Mouse (Mus musculus) E14TG2a.4 (cell line): ENCODE measurements at regions not wholly inside any gene's neighbourhood (a gene's known extent, or its start where the extent isn't known, plus 50 kb on each side); places are given as distances from the start of the nearest gene placed in this dataset.
"Not testable (repeated sequence)": the region's sequence is repeated elsewhere in the genome, so short reads cannot be mapped to it uniquely, and the experiment has no call there.

Experiments used
- H3K27me3 ChIP-seq: 2 replicates; pipeline ENCODE4 v1.6.1; 2014; ENCODE audit warnings: low read length, control low read depth; ENCODE audit not compliant: insufficient read depth
- H3K36me3 ChIP-seq: 2 replicates; pipeline ENCODE4 v1.6.1; 2014; ENCODE audit warnings: low read length, control low read depth; ENCODE audit not compliant: insufficient read depth
- H3K4me1 ChIP-seq: replicated peaks from 2 replicates; pipeline ENCODE4 v1.6.1; 2014; ENCODE audit warnings: low read depth, low read length, control low read depth
- H3K4me3 ChIP-seq: replicated peaks from 2 replicates; pipeline ENCODE4 v1.5.1; 2014; ENCODE audit warnings: mild to moderate bottlenecking, low read length
- H3K9me3 ChIP-seq: 2 replicates; pipeline ENCODE4 v1.6.1; 2014; ENCODE audit warnings: low read length, control low read depth
- CTCF ChIP-seq: conservative IDR thresholded peaks from 2 replicates; pipeline ENCODE4 v1.5.1; 2014; ENCODE audit warnings: low read length
- NANOG ChIP-seq: IDR thresholded peaks from 2 replicates; pipeline ENCODE4 v1.6.1; 2014; ENCODE audit warnings: borderline replicate concordance, low read length, mixed read lengths
- POU5F1 ChIP-seq: IDR thresholded peaks from 2 replicates; pipeline ENCODE4 v1.6.1; 2014; ENCODE audit warnings: low read length, borderline replicate concordance

DNA sequence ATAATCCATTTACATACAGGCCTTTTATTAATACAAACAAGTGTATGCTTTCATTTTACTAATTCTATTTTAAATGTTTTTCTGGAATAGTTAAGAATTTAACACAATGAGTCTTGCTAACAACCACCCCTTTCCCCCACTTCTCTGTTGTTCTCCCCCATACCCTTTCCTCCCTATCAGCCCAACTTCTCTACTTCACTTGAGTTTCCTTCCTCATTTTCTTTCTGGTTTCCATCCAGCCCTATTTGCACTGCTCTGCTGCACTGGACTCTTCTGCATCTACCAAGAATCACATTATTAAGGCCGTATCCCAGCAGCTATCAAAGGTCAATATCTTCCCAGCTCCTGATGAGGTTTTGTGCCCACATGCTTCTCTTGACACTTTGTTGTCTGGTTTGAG lies 145.9 kb downstream of the Fam174a start:
- Histone ChIP-seq H3K27me3 (no peaks in the 10 kb centered on the region), H3K4me1 (no peaks in the 10 kb centered on the region), H3K4me3 (no peak overlapping the region), H3K36me3 (no peaks in the 10 kb centered on the region), H3K9me3 (peaks cover 15% of the 10 kb centered on the region)
- TF ChIP-seq POU5F1, result no peak
- no peak for TF ChIP-seq CTCF
- TF ChIP-seq NANOG, result no peak

DNA sequence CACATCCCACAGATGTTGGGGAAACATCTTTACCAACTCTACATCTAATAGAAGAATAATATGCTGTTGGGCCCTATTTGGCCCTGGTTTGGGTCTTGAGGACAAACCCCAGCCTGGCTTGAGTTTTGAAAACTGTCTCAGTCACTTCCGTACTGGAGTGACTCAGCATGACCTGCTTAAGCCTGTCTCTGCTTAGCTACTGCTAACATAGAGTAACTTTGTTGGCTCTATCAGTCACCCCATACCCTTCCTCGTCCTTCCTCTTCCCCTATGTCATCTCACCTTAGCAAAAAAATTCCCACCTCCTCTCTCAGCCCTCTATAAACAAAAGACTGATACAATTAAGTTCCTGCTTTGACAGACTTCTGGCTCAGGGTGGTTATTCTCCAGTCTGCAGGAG lies 154.7 kb downstream of the Fam174a start:
- H3K36me3 ChIP-seq, result no peaks in the 10 kb centered on the region
- no peak overlapping the region for H3K4me3 ChIP-seq
- H3K4me1 ChIP-seq, result no peaks in the 10 kb centered on the region
- H3K9me3 ChIP-seq, result no peaks in the 10 kb centered on the region
- TF ChIP-seq POU5F1 (no peak), CTCF (no peak), NANOG (no peak)
- H3K27me3 ChIP-seq, result no peaks in the 10 kb centered on the region

DNA sequence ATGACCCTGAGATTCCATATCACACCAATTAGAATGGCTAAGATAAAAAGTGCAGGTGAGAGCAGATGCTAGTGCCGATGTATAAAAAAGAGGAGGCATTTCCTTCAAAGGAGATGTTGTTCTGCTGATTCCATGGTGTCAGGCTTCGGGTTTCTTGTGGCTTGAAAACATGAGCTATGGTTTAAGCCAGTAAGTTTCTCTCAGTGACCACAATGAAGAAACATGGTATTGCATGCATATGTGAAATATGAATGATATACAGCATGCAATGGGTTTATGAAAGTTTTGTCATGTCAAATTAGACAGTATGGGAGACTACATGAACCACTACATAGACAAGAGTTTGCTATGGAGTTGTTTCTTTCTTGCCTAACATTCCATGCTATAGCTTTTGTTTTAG lies 155.3 kb downstream of the Fam174a start:
- Histone ChIP-seq H3K4me3 (no peak overlapping the region), H3K36me3 (no peaks in the 10 kb centered on the region), H3K9me3 (no peaks in the 10 kb centered on the region), H3K27me3 (no peaks in the 10 kb centered on the region), H3K4me1 (no peaks in the 10 kb centered on the region)
- TF ChIP-seq CTCF (no peak), POU5F1 (no peak), NANOG (no peak)

DNA sequence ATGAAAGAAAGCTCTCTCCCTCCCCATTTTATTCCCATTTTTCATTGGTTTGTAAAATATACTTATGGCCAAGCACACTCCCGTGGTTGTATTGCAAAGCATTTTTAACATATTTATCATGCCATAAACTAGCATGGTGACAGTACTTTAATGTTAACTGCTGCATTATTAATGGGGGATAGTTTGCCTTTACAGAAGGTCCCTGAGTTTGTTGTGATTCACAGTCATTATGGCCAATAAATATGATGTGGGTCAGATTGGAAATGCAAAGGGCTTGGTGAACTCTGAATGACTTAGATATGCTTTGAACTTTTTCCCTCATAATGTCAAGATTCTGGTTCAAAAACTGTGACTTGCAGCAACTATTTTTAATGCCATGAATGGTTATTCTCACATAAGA lies 157.1 kb downstream of the Fam174a start:
- H3K36me3 ChIP-seq, result no peaks in the 10 kb centered on the region
- no peaks in the 10 kb centered on the region for H3K4me1 ChIP-seq
- TF ChIP-seq POU5F1, result no peak
- TF ChIP-seq CTCF, result no peak
- TF ChIP-seq NANOG, result no peak
- H3K4me3 ChIP-seq, result no peak overlapping the region
- H3K27me3 ChIP-seq, result no peaks in the 10 kb centered on the region
- H3K9me3 ChIP-seq, result no peaks in the 10 kb centered on the region

DNA sequence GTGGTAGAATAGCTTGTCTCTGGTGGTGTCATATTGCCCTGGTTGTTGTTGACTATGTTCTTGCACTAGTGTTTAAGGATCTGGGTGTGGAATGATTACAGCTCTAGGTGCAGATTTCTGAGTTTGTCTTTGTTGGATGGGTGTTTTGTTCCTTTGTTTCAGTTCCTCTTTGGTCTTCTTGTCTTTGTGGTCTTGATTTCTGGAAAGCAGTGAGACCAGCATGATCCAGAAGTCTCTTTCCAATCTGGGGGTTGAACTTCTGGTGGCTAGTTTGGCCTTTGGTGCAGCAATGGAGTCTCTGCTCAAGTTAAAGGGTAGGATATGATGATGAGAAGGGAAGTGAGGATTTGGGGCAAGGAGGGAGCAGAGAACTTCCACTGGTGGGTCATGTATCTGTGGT lies 174.4 kb downstream of the St8sia4 start:
- H3K4me1 ChIP-seq, result no peaks in the 10 kb centered on the region
- no peaks in the 10 kb centered on the region for H3K27me3 ChIP-seq
- TF ChIP-seq POU5F1 (no peak), NANOG (no peak), CTCF (no peak)

DNA sequence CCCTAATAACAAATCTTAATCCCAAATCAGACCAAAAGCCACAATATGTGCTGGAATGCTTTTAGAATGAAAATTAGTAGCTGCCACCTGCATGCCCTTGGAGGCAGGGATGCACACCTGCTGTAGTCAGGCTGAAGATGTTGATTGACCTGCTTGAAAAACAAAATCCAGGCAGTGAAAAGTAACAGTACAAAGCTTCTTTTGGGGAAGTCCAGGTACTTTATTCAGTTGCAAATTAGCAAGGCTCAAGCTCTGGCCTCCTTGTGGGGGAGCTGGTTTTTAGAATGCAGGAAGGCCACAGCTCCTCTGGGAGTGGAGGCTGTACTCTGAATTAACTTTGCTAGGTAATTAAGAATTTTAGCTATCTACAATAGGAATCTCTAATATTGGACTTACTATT lies 166.7 kb downstream of the St8sia4 start:
- H3K4me1 ChIP-seq, H3K4me3 ChIP-seq, H3K36me3 ChIP-seq, H3K27me3 ChIP-seq: not testable (repeated sequence)
- H3K9me3 ChIP-seq, result peaks cover 18% of the 10 kb centered on the region

More for the DNA sequence above, 174.4 kb downstream of the St8sia4 start:
- no peak overlapping the region for H3K4me3 ChIP-seq
- 0 out of 2 replicates have a peak, but pooled peaks cover under 1% of the 10 kb centered on the region for H3K9me3 ChIP-seq
- no peaks in the 10 kb centered on the region for H3K36me3 ChIP-seq

DNA sequence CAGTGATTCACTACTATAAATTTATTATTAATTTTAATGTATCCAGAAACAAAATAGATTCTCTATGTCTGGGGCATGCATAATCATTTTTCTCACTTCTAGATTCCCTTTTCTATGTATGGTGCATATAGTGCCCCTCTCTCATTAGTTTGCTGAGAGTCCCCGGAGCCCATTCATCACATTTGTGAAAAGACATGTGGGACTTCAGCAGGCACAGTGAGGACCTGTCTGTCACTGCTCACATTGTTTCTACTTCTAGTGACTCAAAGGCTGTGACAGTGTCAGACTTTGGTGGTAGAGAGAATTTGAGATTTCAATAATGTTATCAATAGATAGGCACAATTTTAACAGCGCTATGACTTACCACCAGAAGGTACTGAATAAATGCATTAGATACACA lies 158.7 kb downstream of the St8sia4 start:
- no peaks in the 10 kb centered on the region for H3K4me1 ChIP-seq
- H3K4me3 ChIP-seq, result no peak overlapping the region
- H3K27me3 ChIP-seq, result no peaks in the 10 kb centered on the region
- H3K36me3 ChIP-seq, result no peaks in the 10 kb centered on the region
- no peak for TF ChIP-seq NANOG
- no peak for TF ChIP-seq CTCF
- TF ChIP-seq POU5F1, result no peak
- H3K9me3 ChIP-seq, result no peaks in the 10 kb centered on the region

DNA sequence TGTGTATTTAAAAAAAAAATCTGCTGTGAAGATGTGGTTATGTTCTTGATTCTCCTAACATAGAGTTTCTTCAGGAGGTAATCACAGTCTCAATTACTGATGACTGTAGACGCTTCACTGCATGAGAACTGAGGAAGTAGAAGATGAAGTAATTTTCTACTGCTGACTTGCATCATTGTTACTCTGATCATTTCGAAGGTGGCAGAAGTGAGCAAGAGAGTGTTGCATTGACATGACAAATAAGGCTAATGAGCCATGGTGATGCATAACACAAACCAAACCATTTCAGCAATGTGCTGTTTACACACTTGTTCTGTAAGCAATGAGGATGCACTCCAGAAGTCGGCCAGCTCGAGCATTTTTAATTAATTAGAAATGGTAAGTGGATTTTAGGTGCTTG lies 138.6 kb downstream of the St8sia4 start:
- H3K9me3 ChIP-seq, result no peaks in the 10 kb centered on the region
- H3K36me3 ChIP-seq, result no peaks in the 10 kb centered on the region
- no peaks in the 10 kb centered on the region for H3K27me3 ChIP-seq
- H3K4me1 ChIP-seq, result no peaks in the 10 kb centered on the region
- no peak overlapping the region for H3K4me3 ChIP-seq
- TF ChIP-seq NANOG, result no peak
- no peak for TF ChIP-seq CTCF
- no peak for TF ChIP-seq POU5F1

DNA sequence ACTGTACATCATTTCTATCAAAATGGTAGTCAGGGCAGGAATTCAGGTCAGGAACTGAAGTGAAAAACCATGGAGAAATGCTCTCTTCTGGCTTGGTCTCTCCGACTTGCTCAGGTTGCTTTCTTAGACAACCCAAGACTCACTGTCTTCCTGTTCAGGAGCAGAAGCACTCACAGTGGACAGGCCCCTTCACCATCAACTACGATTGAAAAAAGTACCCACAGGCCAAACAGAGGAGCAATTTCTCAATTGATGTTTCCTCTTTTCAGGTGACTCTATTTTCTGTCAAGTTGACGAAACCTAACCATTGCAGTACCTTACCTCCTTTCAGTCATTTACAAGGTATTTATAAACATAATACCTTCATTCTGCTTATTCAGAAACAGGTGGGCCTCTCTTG lies 136.4 kb downstream of the St8sia4 start:
- Histone ChIP-seq H3K4me1 (no peaks in the 10 kb centered on the region), H3K36me3 (no peaks in the 10 kb centered on the region), H3K4me3 (no peak overlapping the region), H3K9me3 (no peaks in the 10 kb centered on the region), H3K27me3 (no peaks in the 10 kb centered on the region)
- no peak for TF ChIP-seq CTCF
- TF ChIP-seq POU5F1, result no peak
- no peak for TF ChIP-seq NANOG
